Mouse (Mus musculus) pancreas, adult 10 weeks (tissue): ENCODE results near the gene Cyp2c23. TPM values are rescaled to one million over a fixed set of nuclear protein-coding genes. Genes with fewer than 3 reads are reported as not detected.

ENCODE experiments used
- polyA plus RNA-seq: library from polyadenylated mRNA; stranded (reverse); fragments of 350-450 nt; fragmentation: Illumina TruSeq; extraction: RNeasy Lipid Tissue Mini Kit (QIAGEN cat#74804); gene quantifications from one replicate; pipeline ENCODE4 v1.2.3, GENCODE M21; 2015; ENCODE audit warnings: low read depth, low replicate concordance; ENCODE audit not compliant: insufficient read depth

Cyp2c23 gene
- polyA plus RNA-seq = not detected

GRCm38 (mm10) chr19:44028972-44029371 lies at the start of gene Cyp2c23:
Gene Cyp2c23, minus strand, starts transcription at chr19:44029208.

GRCm38 (mm10) chr19:44069121-44069913 lies 40.3 kb upstream of the Cyp2c23 start, which contains the start of gene Erlin1:
Gene Erlin1, minus strand, starts transcription at chr19:44069785.

GRCm38 (mm10) chr19:43986069-43986794 lies 42.8 kb downstream of the Cyp2c23 start, which contains the start of gene Cpn1:
Gene Cpn1, minus strand, starts transcription at chr19:43986556.

Other genes starting within 250 kb of the Cyp2c23 start
- not detected for gene Abcc2, start 247.0 kb downstream of the Cyp2c23 start, polyA plus RNA-seq
- gene Dnmbp, start 89.0 kb downstream of the Cyp2c23 start, polyA plus RNA-seq = 5.9 TPM
- gene Cpn1, start 42.7 kb downstream of the Cyp2c23 start, polyA plus RNA-seq = 16.4 TPM
- 5.2 TPM for gene Erlin1, start 40.6 kb upstream of the Cyp2c23 start, polyA plus RNA-seq
- 24.8 TPM for gene Chuk, start 78.3 kb upstream of the Cyp2c23 start, polyA plus RNA-seq
- gene Cwf19l1, start 106.7 kb upstream of the Cyp2c23 start, polyA plus RNA-seq = 3.5 TPM
- gene Bloc1s2, start 117.2 kb upstream of the Cyp2c23 start, polyA plus RNA-seq = 19.4 TPM
- gene Pkd2l1, start 163.2 kb upstream of the Cyp2c23 start, polyA plus RNA-seq = not detected
- not detected for gene Scd3, start 174.1 kb upstream of the Cyp2c23 start, polyA plus RNA-seq